Mouse (Mus musculus) limb, embryonic 15.5 days (tissue): ENCODE results near the gene Serpina3i. TPM values are rescaled to one million over a fixed set of nuclear protein-coding genes. Genes with fewer than 3 reads are reported as not detected.

Experiments used
- ATAC-seq: fragments of 200-750 bp; cut with Nextera tagmentation; 2 replicates; pipeline ENCODE4 v1.8.0; 2017; ENCODE audit warnings: low read depth, moderate TSS enrichment; ENCODE audit not compliant: insufficient number of reproducible peaks, low FRiP score, low TSS enrichment
- H3K27ac ChIP-seq: fragments of 300-500 bp; sonication (generic); 2 replicates; pipeline ENCODE4 v1.5.1; 2015; ENCODE audit warnings: moderate library complexity, mild to moderate bottlenecking, inconsistent platforms
- H3K27me3 ChIP-seq: fragments of 300-500 bp; sonication (generic); 2 replicates; pipeline ENCODE4 v1.6.1; 2015; ENCODE audit warnings: inconsistent platforms
- H3K36me3 ChIP-seq: fragments of 300-500 bp; sonication (generic); 2 replicates; pipeline ENCODE4 v1.6.1; 2015; ENCODE audit warnings: inconsistent platforms
- H3K4me1 ChIP-seq: fragments of 300-500 bp; sonication (generic); 2 replicates; pipeline ENCODE4 v1.6.1; 2015; ENCODE audit warnings: inconsistent platforms
- H3K4me2 ChIP-seq: fragments of 300-500 bp; sonication (generic); 2 replicates; pipeline ENCODE4 v1.6.1; 2015; ENCODE audit warnings: mild to moderate bottlenecking, inconsistent platforms
- H3K4me3 ChIP-seq: fragments of 300-500 bp; sonication (generic); 2 replicates; pipeline ENCODE4 v1.5.1; 2015; ENCODE audit warnings: mild to moderate bottlenecking, inconsistent platforms
- H3K9ac ChIP-seq: fragments of 300-500 bp; sonication (generic); 2 replicates; pipeline ENCODE4 v1.6.1; 2015; ENCODE audit warnings: inconsistent platforms
- H3K9me3 ChIP-seq: fragments of 300-500 bp; sonication (generic); 2 replicates; pipeline ENCODE4 v1.6.1; 2016; ENCODE audit warnings: inconsistent platforms
- WGBS: fragments of 180-500 bp; shearing (Covaris S2); methylation state at CpG from one replicate; pipeline ENCODE4 v1.1.7; 2015; 5-methylcytosine and 5-hydroxymethylcytosine counted together
- polyA plus RNA-seq: library from polyadenylated mRNA; unstranded; fragments of >200 nt; fragmentation: Nextera tagmentation; extraction: Ambion mirVana; gene quantifications from 2 replicates; pipeline ENCODE4 v1.2.1, GENCODE M21; 2015

Serpina3i gene
- polyA plus RNA-seq, 1 experiment from 2014 or later = 1.1 TPM

DNA sequence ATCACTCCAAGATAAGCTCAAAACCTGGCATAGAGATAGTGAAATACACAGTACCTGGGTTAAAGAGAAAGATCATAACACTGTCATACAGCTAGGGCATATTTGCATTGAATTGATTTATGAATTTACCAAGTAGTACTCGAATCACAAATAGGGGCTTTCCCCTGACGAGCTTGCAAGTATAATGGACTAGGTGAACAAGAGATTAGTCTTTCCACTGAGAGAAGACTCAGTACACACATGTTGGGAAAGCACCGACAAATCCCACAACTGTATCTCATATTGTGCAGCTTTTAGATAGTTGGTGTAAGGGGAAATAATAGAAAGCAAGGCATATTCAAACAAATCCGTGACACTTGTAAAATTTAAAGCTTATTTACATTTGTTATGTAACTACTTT is 43.1 kb downstream of the Serpina3i start:
- 78% methylated on average over 4 of the region's 4 CpGs for WGBS
- H3K4me1 ChIP-seq = no peaks in the 10 kb centered on the region
- H3K27ac ChIP-seq = no peak overlapping the region
- H3K4me3 ChIP-seq = no peak overlapping the region
- H3K9ac ChIP-seq = no peak overlapping the region
- no peaks in the 10 kb centered on the region for H3K9me3 ChIP-seq
- no peaks in the 10 kb centered on the region for H3K36me3 ChIP-seq
- no peaks in the 10 kb centered on the region for H3K27me3 ChIP-seq
- no peak overlapping the region for H3K4me2 ChIP-seq
- ATAC-seq = no peak

GRCm38 (mm10) chr12:104314253-104314652 is 51.3 kb downstream of the Serpina3i start, which contains the start of gene Serpina3j:
Gene Serpina3j (plus strand): TSS chr12:104314553.
- H3K36me3 ChIP-seq = no peaks in the 10 kb centered on the region
- H3K27ac ChIP-seq = no peak within 1 kb of the TSS
- no peaks in the 10 kb centered on the region for H3K4me1 ChIP-seq
- no peak within 1 kb of the TSS for H3K4me2 ChIP-seq
- H3K27me3 ChIP-seq = no peaks in the 10 kb centered on the region
- H3K9me3 ChIP-seq = no peaks in the 10 kb centered on the region
- 72% methylated on average over 1 of the region's 1 CpGs for WGBS
- ATAC-seq = no peak
- no peak within 1 kb of the TSS for H3K9ac ChIP-seq
- H3K4me3 ChIP-seq = no peak within 1 kb of the TSS

Other genes with a start within 250 kb of the Serpina3i start
- 0.24 and 0.51 TPM in 2 replicates for gene Serpina9, start 249.4 kb upstream of the Serpina3i start, polyA plus RNA-seq
- 0.31 and 1.4 TPM in 2 replicates for gene Serpina12, start 218.7 kb upstream of the Serpina3i start, polyA plus RNA-seq
- not detected in 2 replicates for gene Serpina5, start 162.0 kb upstream of the Serpina3i start, polyA plus RNA-seq
- gene Serpina3a, start 150.4 kb upstream of the Serpina3i start, polyA plus RNA-seq = not detected in 2 replicates
- gene Serpina3b, start 135.1 kb upstream of the Serpina3i start, polyA plus RNA-seq = 0.27 and 0.35 TPM in 2 replicates
- 0.09 TPM in 1 of 2 replicates, not detected in the other for gene Serpina3c, start 109.3 kb upstream of the Serpina3i start, polyA plus RNA-seq
- gene Serpina3f, start 48.6 kb upstream of the Serpina3i start, polyA plus RNA-seq = not detected in 2 replicates
- gene Serpina3g, start 26.9 kb upstream of the Serpina3i start, polyA plus RNA-seq = 0.65 and 0.98 TPM in 2 replicates
- gene Serpina3j, start 51.4 kb downstream of the Serpina3i start, polyA plus RNA-seq = 3.6 and 6.2 TPM in 2 replicates
- not detected in 2 replicates for gene Serpina3k, start 75.4 kb downstream of the Serpina3i start, polyA plus RNA-seq
- gene Serpina3m, start 75.4 kb downstream of the Serpina3i start, polyA plus RNA-seq = not detected in 2 replicates
- gene Serpina3n, start 143.6 kb downstream of the Serpina3i start, polyA plus RNA-seq = 0.95 and 1.3 TPM in 2 replicates
- 4.2 and 7.2 TPM in 2 replicates for gene Gsc, start 210.2 kb downstream of the Serpina3i start, polyA plus RNA-seq